Mouse (Mus musculus): ENCODE measurements at regions not wholly inside any gene's neighbourhood (a gene's known extent, or its start where the extent isn't known, plus 50 kb on each side); places are given as distances from the start of the nearest gene placed in this dataset.

DNA sequence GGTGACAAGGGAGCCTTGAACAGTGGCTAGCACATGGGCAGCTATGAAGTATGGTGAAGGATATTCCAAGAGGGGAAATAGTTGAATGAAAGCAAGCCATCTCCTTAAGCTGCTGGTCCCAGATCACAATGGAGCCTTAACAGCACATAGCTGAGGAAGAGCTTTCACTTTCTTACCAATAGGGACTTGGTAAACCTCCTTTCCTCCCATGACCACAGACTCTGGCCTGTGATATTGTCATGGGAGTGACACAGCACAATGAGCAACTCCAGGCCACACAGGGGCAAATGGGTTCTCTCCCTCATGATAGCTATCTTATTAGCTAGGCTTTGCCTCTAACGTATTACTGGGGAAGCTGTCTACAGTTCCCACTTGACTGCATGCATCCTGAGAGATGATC lies 113.5 kb upstream of the Snx19 start:
- Histone ChIP-seq H3K36me3 (no peaks in the 10 kb centered on the region), H3K4me3 (replicated peaks) (no peak overlapping the region), H3K27ac (no peak overlapping the region), H3K4me2 (no peak overlapping the region), H3K27me3 (no peaks in the 10 kb centered on the region), H3K4me1 (0 out of 2 replicates have a peak, but pooled peaks cover 8% of the 10 kb centered on the region), H3K9me3 (replicated peaks) (no peaks in the 10 kb centered on the region), H3K9ac (no peak overlapping the region)
- 85% methylated on average over 1 of the region's 1 CpGs for whole genome bisulfite sequencing
- ATAC-seq (replicated peaks; ENCODE audit: low FRiP score), result no peak

DNA sequence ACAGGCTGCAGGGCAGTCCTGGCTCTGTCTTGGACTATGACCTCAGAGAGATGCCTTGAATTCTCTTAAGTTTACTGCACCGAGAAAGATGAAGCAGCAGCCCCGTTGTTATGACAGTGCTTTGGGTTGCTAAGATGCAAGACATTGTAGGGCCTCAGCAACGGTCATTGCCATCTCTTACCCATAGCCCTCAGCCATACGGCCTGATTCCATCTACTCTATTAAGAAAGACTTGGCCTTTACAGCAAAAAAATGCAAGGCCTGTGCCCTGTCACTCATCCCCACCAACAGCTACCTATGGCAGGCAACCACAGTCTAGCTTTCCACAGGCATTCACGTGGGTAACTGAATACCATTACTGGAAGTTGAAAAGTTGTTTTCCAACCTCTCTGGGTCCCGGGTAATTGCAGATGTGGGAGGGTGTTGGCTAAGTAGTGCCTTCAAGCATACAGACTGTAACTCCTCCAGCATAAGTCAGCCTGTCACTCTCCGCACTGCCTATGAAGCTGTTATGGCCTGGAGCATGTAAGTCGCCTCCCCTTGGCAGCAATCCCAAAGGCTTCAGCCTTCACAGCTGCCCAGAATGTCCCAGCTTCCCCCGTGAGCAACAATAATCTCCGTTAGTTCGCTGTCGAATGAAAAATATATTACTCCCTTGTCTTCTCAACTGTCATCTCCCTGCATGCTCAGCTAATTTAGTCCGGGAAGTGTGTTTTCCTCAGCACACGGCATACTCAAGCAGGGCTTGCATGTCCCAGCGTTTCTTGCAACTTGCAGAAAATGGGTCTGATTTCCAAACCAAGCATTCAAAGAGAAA lies 112.3 kb upstream of the Snx19 start:
- H3K9me3 ChIP-seq (replicated peaks), result no peaks in the 10 kb centered on the region
- WGBS, result 42% methylated on average over 15 of the region's 15 CpGs
- H3K27me3 ChIP-seq, result no peaks in the 10 kb centered on the region
- 0 out of 2 replicates have a peak, but pooled peaks cover 8% of the 10 kb centered on the region for H3K4me1 ChIP-seq
- no peak overlapping the region for H3K9ac ChIP-seq
- no peaks in the 10 kb centered on the region for H3K36me3 ChIP-seq
- peak; percentile 79 for ATAC-seq (replicated peaks; ENCODE audit: low FRiP score)
- H3K4me3 ChIP-seq (replicated peaks), result no peak overlapping the region; the same call in 1 of the 2 replicates
- peak overlapping the region; percentile 48 for H3K27ac ChIP-seq
- peak overlapping the region; percentile 43 for H3K4me2 ChIP-seq

DNA sequence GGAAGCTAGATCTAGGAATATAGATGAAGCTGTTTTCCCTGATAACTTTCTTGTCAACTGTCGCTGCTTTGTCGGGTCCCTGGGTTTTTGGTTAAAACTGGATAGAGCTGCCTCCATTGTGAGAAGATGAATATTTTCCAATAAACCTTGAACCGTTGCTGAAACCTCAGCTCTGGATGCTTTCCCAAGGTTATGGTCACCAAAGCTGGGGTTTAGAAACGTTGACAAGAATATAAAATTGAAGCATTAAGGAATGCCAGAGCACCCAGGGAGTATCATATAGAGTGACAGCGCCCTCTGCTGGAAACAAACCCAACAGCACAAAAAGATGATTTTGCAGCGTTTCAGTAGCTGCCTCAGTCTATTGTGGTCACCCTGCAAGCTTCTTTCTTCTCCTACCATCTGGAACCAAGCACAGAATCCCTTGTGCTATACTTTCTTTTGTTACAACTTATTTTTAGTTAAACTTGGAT lies 111.7 kb upstream of the Snx19 start:
- 0 out of 2 replicates have a peak, but pooled peaks cover 8% of the 10 kb centered on the region for H3K4me1 ChIP-seq
- no peaks in the 10 kb centered on the region for H3K9me3 ChIP-seq (replicated peaks)
- ATAC-seq (replicated peaks; ENCODE audit: low FRiP score), result no peak
- H3K36me3 ChIP-seq, result no peaks in the 10 kb centered on the region
- no peak overlapping the region for H3K9ac ChIP-seq
- H3K4me2 ChIP-seq, result peak overlapping the region; percentile 43
- H3K27ac ChIP-seq, result peak overlapping the region; percentile 48
- H3K4me3 ChIP-seq (replicated peaks), result no peak overlapping the region; the same call in 1 of the 2 replicates
- no peaks in the 10 kb centered on the region for H3K27me3 ChIP-seq
- WGBS, result 35% methylated on average over 6 of the region's 6 CpGs

DNA sequence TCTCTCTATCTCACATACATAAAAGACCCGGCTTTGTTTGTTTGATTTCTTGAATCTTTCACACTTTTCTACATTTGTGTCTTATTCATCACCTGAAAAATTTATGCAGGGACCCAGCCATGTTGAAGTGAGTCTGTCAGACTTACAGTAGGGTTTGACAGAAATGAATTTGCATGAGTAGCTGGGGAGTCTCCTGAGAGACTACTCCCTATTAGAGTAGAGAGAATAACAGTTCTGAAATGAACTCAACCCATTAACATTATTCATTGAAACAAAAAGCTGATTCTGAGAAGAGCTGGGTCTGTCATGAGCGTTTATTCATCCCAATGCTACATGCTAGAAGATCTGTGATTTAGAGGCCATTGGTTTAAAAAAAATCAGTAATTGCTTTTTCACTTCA lies 82.0 kb upstream of the Snx19 start:
- ATAC-seq (replicated peaks; ENCODE audit: low FRiP score), result no peak
- Histone ChIP-seq H3K27ac (no peak overlapping the region), H3K27me3 (no peaks in the 10 kb centered on the region), H3K4me3 (replicated peaks) (no peak overlapping the region), H3K9ac (no peak overlapping the region), H3K9me3 (replicated peaks) (no peaks in the 10 kb centered on the region), H3K4me2 (no peak overlapping the region), H3K4me1 (no peaks in the 10 kb centered on the region), H3K36me3 (no peaks in the 10 kb centered on the region)
- 69% methylated on average over 2 of the region's 2 CpGs for WGBS

DNA sequence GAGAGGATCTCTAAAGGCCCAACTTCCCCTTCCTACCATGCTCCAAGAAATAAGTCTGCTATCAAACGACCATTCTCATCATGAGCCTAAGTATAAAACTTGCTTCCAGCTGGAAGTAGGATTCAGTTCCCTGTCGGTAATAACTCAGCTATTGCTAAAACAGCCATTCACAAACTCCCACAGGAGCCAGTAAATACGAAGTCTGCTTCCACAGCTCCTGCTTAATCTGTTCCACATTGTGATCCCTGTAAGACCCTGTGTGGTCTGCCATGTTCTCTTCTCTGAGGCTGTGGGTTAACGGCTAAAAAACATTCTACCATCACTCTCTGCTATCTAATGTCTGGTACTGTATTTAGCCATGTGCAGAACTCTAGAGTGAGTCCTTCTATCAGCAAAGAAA lies 72.9 kb upstream of the Snx19 start:
- Histone ChIP-seq H3K4me2 (no peak overlapping the region), H3K36me3 (no peaks in the 10 kb centered on the region), H3K9me3 (replicated peaks) (no peaks in the 10 kb centered on the region), H3K4me1 (no peaks in the 10 kb centered on the region), H3K9ac (no peak overlapping the region), H3K27ac (no peak overlapping the region), H3K27me3 (no peaks in the 10 kb centered on the region), H3K4me3 (replicated peaks) (no peak overlapping the region)
- WGBS, result 62% methylated on average over 4 of the region's 4 CpGs
- ATAC-seq (replicated peaks; ENCODE audit: low FRiP score), result no peak

DNA sequence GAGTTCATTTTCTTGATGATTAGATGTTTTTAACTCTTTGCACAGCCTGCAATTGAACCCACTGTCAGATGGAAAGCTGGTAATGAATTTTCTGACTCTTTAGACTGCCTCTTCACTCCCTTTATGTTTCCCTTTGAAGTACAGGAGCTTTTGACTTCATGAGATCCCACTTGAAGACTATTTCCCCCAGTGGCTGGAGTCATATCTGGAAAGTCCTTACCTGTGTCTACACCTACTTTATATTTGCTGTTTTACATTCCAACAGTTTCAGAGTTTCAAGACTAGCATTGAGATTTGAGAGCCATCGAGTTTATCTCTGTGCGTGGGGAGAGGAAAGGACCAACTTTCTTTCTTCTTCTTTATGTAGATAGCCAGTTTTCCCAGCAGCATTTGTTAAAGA lies 71.3 kb upstream of the Snx19 start:
- H3K4me1 ChIP-seq, result no peaks in the 10 kb centered on the region
- no peaks in the 10 kb centered on the region for H3K9me3 ChIP-seq (replicated peaks)
- H3K36me3 ChIP-seq, result no peaks in the 10 kb centered on the region
- no peak overlapping the region for H3K27ac ChIP-seq
- no peaks in the 10 kb centered on the region for H3K27me3 ChIP-seq
- no peak overlapping the region for H3K4me3 ChIP-seq (replicated peaks)
- no peak for ATAC-seq (replicated peaks; ENCODE audit: low FRiP score)
- H3K9ac ChIP-seq, result no peak overlapping the region
- 81% methylated on average over 2 of the region's 2 CpGs for WGBS
- no peak overlapping the region for H3K4me2 ChIP-seq

DNA sequence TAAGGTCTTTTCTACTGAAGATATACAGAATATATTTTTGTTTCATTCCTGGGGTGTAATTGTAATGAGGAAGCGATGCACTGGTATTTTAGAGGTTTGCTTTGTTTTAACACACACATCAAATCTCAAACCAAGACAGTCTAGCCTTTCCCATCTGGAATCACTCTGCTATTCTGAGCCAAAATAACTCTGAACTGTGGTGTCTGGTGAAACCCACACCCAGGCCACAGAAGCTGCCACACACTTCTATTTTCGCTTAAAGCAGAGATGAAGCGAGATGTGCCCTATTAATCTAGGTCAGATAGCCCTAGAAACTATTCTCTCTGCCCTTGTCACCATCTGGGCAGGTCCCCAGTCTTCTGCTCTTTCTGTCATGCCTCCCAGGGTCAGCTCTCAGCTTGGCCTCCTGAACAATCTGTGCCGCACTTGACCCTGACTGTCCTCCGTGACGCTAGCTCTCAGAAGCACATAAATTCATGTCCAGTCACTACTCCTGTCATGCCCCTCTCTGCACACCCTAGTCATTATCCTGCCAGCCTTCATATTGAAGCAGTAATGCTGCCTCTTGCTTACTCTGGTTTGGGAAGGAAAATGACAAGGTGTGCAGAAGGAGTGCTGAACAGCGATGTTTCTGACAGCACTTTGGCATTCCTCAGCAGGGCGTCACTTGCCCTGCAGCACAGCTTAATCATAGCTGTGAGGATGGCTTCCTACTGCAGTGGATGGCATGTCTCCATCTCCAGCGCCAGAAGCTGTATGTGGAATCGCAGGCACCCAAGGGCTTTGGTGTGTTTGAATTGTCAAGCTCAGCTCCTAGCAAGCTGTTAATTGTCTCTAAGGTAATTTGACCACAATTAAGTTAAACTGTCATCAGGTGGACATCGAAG lies 57.1 kb upstream of the Snx19 start:
- H3K9ac ChIP-seq, result no peak overlapping the region
- ATAC-seq (replicated peaks; ENCODE audit: low FRiP score), result no peak
- H3K36me3 ChIP-seq, result no peaks in the 10 kb centered on the region
- 50% methylated on average over 11 of the region's 11 CpGs for WGBS
- H3K27me3 ChIP-seq, result no peaks in the 10 kb centered on the region
- no peak overlapping the region for H3K4me2 ChIP-seq
- H3K4me3 ChIP-seq (replicated peaks), result no peak overlapping the region
- no peaks in the 10 kb centered on the region for H3K9me3 ChIP-seq (replicated peaks)
- H3K27ac ChIP-seq, result no peak overlapping the region
- H3K4me1 ChIP-seq, result no peaks in the 10 kb centered on the region

DNA sequence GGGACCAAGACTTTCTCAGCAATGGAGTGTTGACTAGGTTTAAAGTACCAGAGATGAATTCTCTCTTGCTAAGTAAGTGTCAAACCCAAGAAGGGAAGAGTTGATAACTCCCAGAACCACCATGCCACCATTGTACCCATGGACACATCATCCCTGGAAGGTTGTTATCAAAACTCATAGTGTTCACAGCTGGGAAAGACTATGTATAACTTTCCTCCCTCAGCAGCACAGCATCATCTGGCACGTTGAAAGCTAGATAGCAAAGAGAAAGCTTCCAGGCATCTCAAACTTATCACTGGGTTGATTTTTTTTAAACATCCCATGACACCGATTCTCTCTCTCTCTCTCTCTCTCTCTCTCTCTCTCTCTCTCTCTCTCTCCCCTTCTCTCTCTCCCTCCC lies 56.1 kb upstream of the Snx19 start:
- no peak overlapping the region for H3K4me2 ChIP-seq
- no peak overlapping the region for H3K4me3 ChIP-seq (replicated peaks)
- no peak overlapping the region for H3K27ac ChIP-seq
- H3K27me3 ChIP-seq, result no peaks in the 10 kb centered on the region
- WGBS, result 81% methylated on average over 2 of the region's 2 CpGs
- no peaks in the 10 kb centered on the region for H3K4me1 ChIP-seq
- H3K36me3 ChIP-seq, result no peaks in the 10 kb centered on the region
- no peaks in the 10 kb centered on the region for H3K9me3 ChIP-seq (replicated peaks)
- H3K9ac ChIP-seq, result no peak overlapping the region
- ATAC-seq (replicated peaks; ENCODE audit: low FRiP score), result no peak

DNA sequence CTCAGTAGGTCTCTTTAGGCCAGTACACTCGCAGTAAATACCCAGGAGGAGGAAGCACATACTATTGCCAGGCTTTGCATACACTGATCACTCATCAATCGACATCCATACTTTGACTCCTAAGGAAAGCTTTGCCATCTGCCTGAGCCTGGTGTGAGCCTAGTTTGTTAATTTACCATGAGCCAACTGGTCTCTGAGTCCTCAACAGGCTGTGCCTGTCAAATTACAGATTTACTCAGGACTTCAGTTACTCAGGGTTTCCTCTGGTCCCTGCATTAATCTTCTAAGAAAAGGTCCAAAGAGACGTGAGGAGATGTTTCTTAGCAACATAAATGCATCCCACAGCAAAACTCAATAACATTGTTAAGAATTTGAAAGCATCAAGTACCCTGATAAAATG lies 50.0 kb upstream of the Snx19 start:
- H3K27me3 ChIP-seq, result no peaks in the 10 kb centered on the region
- ATAC-seq (replicated peaks; ENCODE audit: low FRiP score), result no peak
- H3K9ac ChIP-seq, result no peak overlapping the region
- H3K4me3 ChIP-seq (replicated peaks), result no peak overlapping the region
- 72% methylated on average over 3 of the region's 3 CpGs for WGBS
- H3K9me3 ChIP-seq (replicated peaks), result no peaks in the 10 kb centered on the region
- H3K4me1 ChIP-seq, result no peaks in the 10 kb centered on the region
- no peak overlapping the region for H3K27ac ChIP-seq
- no peak overlapping the region for H3K4me2 ChIP-seq
- no peaks in the 10 kb centered on the region for H3K36me3 ChIP-seq
